Comparison of ENCODE assay signal across 10 mouse cellular contexts in the genomic region with DNA sequence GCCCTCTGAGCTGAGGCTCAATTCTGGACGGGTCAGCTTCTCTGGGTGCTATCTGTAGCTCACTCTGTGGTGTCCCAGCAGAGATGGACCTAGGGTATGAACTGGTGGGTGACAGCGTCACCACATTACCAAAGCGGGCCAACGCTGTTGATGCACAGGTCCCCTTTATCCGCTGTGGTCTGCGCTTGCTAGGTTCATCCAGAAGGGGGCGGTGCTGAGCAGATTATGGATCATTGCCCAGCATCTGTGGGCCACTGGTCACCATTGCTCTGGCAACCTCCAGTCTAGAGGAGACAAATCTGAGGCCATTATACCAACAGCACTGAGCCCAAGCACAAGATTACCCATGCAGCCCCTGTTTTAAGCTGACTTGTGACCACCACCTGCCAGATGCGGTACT.
DNase-seq lines count a peak whose midpoint lies in the region; ATAC-seq and TF ChIP-seq lines count a peak whose summit lies in the region.
"Had no signal": no experiment of that assay in that cellular context is flagged by ENCODE, and none has a peak within 500 bp of the region (broad histone marks: within the 10 kb centered on the region; RNA-seq: fewer than 3 reads in every experiment).

No protein-coding gene starts in this region.

- no peak overlapping the region for H3K9ac ChIP-seq in forebrain, postnatal 0 days
- no peak overlapping the region for H3K9ac ChIP-seq in forebrain, embryonic 15.5 days (replicated peaks)
- H3K9ac ChIP-seq: heart, embryonic 15.5 days; midbrain, embryonic 12.5 days had no signal

- no peak for ATAC-seq in forebrain, postnatal 0 days
- ATAC-seq in forebrain, embryonic 15.5 days (replicated peaks) = no peak

- TF ChIP-seq CTCF in forebrain, postnatal 0 days (IDR thresholded peaks at IDR 0.05; ENCODE audit: low read depth) = peak; percentile 50
- peak; percentile 45; the same call in 1 of the 2 replicates for TF ChIP-seq CTCF in lung, adult 2 months (IDR thresholded peaks at IDR 0.05; ENCODE audit: insufficient read depth, low read length)
- peak; percentile 51; the same call in 1 of the 2 replicates for TF ChIP-seq CTCF in bone marrow, adult 2 months (IDR thresholded peaks at IDR 0.05; ENCODE audit: control insufficient read depth, insufficient read depth, low read length)
- TF ChIP-seq CTCF in olfactory bulb, adult 2 months (IDR thresholded peaks at IDR 0.05; ENCODE audit: insufficient read depth, low read depth, low read length) = peak; percentile 70; the same call in 1 of the 2 replicates

- TF ChIP-seq POLR2A in lung, adult 2 months (IDR thresholded peaks at IDR 0.05; ENCODE audit: borderline replicate concordance, extremely low read depth, low read depth, low read length) = no peak
- no peak for TF ChIP-seq POLR2A in bone marrow, adult 2 months (IDR thresholded peaks at IDR 0.05; ENCODE audit: borderline replicate concordance, control insufficient read depth, low read depth, low read length)
- no peak for TF ChIP-seq POLR2A in olfactory bulb, adult 2 months (IDR thresholded peaks at IDR 0.05; ENCODE audit: insufficient read depth, low read depth, low read length)

- H3K9me3 ChIP-seq in forebrain, postnatal 0 days (ENCODE audit: low read length) = no peaks in the 10 kb centered on the region
- H3K9me3 ChIP-seq in forebrain, embryonic 15.5 days = no peaks in the 10 kb centered on the region
- H3K9me3 ChIP-seq: heart, embryonic 15.5 days; midbrain, embryonic 12.5 days had no signal

- H3K36me3 ChIP-seq in forebrain, postnatal 0 days (ENCODE audit: insufficient read depth) = no peaks in the 10 kb centered on the region
- no peaks in the 10 kb centered on the region for H3K36me3 ChIP-seq in forebrain, embryonic 15.5 days
- H3K36me3 ChIP-seq: heart, embryonic 15.5 days; midbrain, embryonic 12.5 days had no signal

- H3K27me3 ChIP-seq in forebrain, postnatal 0 days (ENCODE audit: insufficient read depth, low read length) = no peaks in the 10 kb centered on the region
- H3K27me3 ChIP-seq in forebrain, embryonic 15.5 days = no peaks in the 10 kb centered on the region
- H3K27me3 ChIP-seq: heart, embryonic 15.5 days; midbrain, embryonic 12.5 days had no signal

- H3K4me1 ChIP-seq in forebrain, postnatal 0 days (ENCODE audit: insufficient read depth) = no peaks in the 10 kb centered on the region
- no peaks in the 10 kb centered on the region for H3K4me1 ChIP-seq in forebrain, embryonic 15.5 days
- no peaks in the 10 kb centered on the region for H3K4me1 ChIP-seq in lung, adult 2 months (ENCODE audit: control insufficient read depth, insufficient read depth, low read length)
- H3K4me1 ChIP-seq in bone marrow, adult 2 months (ENCODE audit: control insufficient read depth, insufficient read depth, low read length) = no peaks in the 10 kb centered on the region
- H3K4me1 ChIP-seq in olfactory bulb, adult 2 months (ENCODE audit: control insufficient read depth, insufficient read depth, low read length) = peaks cover 23% of the 10 kb centered on the region
- H3K4me1 ChIP-seq: heart, embryonic 15.5 days; midbrain, embryonic 12.5 days had no signal

- no peak for DNase-seq in forebrain, postnatal 0 days
- DNase-seq in lung, adult 2 months = peak; percentile 13
- DNase-seq in lung, postnatal 36 days = no peak
- no peak for DNase-seq in layer of hippocampus, adult 9-10 months (ENCODE audit: low spot score)
- no peak for DNase-seq in lung, postnatal 10 days

- no peak overlapping the region for H3K4me2 ChIP-seq in forebrain, postnatal 0 days (ENCODE audit: low read depth)
- H3K4me2 ChIP-seq in forebrain, embryonic 15.5 days (replicated peaks) = no peak overlapping the region
- H3K4me2 ChIP-seq: heart, embryonic 15.5 days; midbrain, embryonic 12.5 days had no signal

- WGBS in forebrain, postnatal 0 days = 52% methylated on average over 8 of the region's 8 CpGs
- 49% methylated on average over 8 of the region's 8 CpGs for WGBS in forebrain, embryonic 15.5 days
- 47% methylated on average over 8 of the region's 8 CpGs for WGBS in lung, adult 2 months
- WGBS in bone marrow, adult 2 months = 49% methylated on average over 8 of the region's 8 CpGs
- 55% methylated on average over 8 of the region's 8 CpGs for WGBS in olfactory bulb, adult 2 months

- H3K27ac ChIP-seq in forebrain, postnatal 0 days (ENCODE audit: low read depth, low read length) = no peak overlapping the region
- no peak overlapping the region for H3K27ac ChIP-seq in forebrain, embryonic 15.5 days (replicated peaks)
- H3K27ac ChIP-seq in bone marrow, adult 2 months (ENCODE audit: control insufficient read depth, insufficient read depth, low read depth, low read length, poor library complexity) = no peak overlapping the region
- H3K27ac ChIP-seq in olfactory bulb, adult 2 months (ENCODE audit: insufficient read depth, low read depth, low read length) = no peak overlapping the region
- H3K27ac ChIP-seq: heart, embryonic 15.5 days; midbrain, embryonic 12.5 days had no signal

- no peak overlapping the region for H3K4me3 ChIP-seq in forebrain, postnatal 0 days (ENCODE audit: low read depth, low read length)
- no peak overlapping the region for H3K4me3 ChIP-seq in forebrain, embryonic 15.5 days
- no peak overlapping the region for H3K4me3 ChIP-seq in lung, adult 2 months (replicated peaks; ENCODE audit: extremely low read depth, low read depth, low read length)
- no peak overlapping the region for H3K4me3 ChIP-seq in bone marrow, adult 2 months (replicated peaks; ENCODE audit: control insufficient read depth, low read depth, low read length)
- no peak overlapping the region for H3K4me3 ChIP-seq in olfactory bulb, adult 2 months (ENCODE audit: insufficient read depth, low read depth, low read length)
- H3K4me3 ChIP-seq: heart, embryonic 15.5 days; midbrain, embryonic 12.5 days had no signal
